Mouse (Mus musculus) cerebellum, adult 9-11 months (tissue): Measurements from ENCODE around the gene Grm3.
A peak's percentile ranks its signal among the peaks of the same experiment; 100 is the strongest.

Experiments
- DNase-seq: peaks from one replicate; pipeline ENCODE4 v3.0.0; 2022

Grm3 gene

GRCm38 (mm10) chr5:9724956-9725600, at the start of gene Grm3:
Gene Grm3, minus strand, starts transcription at chr5:9725170.
- DNase-seq, result peak; percentile 6

DNA sequence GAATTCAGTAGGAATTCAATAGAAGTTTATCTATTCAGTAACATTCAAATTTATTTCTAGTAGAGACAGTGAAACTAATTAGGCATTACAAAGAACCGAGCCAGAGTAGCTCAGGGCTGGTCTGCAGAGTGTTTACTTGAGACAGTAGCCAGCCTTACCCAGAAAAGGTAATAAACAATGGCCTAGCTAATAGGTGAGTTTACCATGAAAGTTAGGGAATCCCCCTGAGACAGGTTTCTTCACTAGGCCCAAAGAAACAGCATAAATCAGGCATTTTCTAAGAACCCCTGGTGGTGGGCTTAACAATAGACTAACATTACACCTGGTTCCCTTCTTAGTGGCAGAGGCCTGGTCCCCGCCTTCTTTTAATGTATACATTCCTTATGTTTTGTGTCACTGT, 30.8 kb upstream of the Grm3 start:
- DNase-seq, result no peak

DNA sequence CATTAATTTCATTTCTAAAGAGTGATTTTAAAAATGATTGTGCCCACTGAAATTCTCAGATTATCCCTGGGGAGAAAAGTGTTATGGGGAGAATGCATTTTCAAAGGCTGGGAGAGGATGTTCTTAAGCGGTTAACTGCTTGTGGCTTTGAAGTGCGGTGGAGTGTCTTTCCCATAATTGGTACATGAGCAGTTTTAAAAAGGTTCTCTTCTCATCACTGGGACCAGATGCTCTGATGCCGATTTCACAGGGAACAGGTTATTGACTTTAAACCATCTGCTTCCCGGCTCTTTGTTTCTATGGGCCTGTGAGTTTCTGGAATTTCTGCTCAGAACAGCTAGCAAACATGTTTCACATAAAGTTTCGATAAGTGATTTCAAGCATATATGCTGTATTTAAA, 23.2 kb upstream of the Grm3 start:
- no peak for DNase-seq

- DNase-seq, result no peak
These were observed 19.1 kb upstream of the Grm3 start for GRCm38 (mm10) chr5:9744120-9744519.

- peak; percentile 49 for DNase-seq
These were observed 765 bp upstream of the Grm3 start for GRCm38 (mm10) chr5:9725601-9726268.

- DNase-seq, result no peak
These were observed 549 bp downstream of the Grm3 start for GRCm38 (mm10) chr5:9724287-9724955.

DNA sequence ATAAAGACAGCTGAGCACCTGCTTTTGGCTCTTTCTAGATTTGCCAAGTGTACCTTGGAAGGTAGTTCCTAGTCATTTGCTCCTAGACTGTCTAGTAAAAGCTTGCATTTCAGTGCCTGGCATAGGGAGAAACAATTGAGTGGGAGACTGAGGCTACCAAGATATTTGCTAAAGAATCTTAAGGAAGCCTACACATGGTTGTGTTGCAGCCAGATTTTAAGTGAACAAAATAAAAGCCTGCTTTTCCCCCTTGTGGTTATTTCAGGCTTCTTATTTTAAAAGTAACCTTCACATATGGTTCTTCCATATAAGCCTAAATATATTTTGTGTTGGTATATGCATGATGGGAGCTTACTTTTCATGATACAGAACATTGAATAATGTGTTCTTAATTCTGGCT, 3.8 kb downstream of the Grm3 start:
- no peak for DNase-seq

GRCm38 (mm10) chr5:9716295-9716694, 8.7 kb downstream of the Grm3 start:
- DNase-seq, result peak; percentile 6

GRCm38 (mm10) chr5:9707096-9707495, 17.9 kb downstream of the Grm3 start:
- DNase-seq, result no peak

GRCm38 (mm10) chr5:9703385-9704009, 21.5 kb downstream of the Grm3 start:
- DNase-seq, result no peak

GRCm38 (mm10) chr5:9702656-9703384, 22.1 kb downstream of the Grm3 start:
- DNase-seq, result no peak

DNA sequence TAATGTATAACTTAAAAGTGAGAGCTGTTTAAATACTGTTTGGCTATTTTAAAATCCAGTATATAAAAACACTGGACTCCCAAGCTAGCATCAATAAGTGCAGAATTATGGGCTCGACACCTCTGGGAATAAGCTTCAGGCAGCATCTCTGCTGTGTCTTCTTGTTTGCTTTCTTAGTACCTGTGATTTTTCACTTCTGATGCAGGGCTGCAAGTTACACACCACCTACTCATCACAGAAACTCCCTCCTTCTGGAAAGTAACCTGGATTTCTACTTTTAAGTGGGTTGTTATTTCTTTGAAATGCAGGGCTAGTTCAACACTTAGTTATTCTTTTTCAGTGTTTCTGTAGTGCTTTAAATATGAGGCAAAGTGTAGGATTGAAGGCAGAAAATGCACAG, 32.6 kb downstream of the Grm3 start:
- DNase-seq, result no peak

DNA sequence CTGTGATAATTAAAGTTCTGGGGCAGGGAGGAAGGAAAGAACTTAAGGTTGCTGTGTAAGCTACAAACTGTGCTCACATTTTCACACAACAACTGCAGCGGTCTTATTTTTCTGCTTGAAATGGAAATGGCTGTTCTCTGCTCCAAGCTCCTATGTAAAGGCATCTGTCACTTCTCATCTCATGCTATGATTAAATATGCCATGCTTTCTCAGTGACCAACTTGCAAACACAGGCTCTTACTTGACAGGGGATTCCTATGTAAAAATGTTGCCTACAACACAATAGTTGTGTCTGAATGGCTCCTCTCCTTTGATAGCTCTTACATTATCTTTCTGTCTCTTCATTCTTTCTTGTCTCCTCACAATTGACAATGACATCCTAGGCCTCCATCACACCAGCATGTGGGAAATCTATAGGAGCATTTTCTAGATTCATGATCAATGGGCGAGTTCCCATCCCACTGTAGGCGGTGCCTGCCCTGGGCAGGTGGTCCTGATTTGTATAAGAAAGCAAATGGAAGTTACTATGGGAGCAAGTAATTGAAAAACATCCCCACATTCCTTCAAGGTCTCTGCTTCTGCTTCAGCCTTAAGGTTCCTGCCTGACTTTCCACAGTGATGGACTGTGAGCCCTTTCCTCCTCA, 34.2 kb downstream of the Grm3 start:
- no peak for DNase-seq

GRCm38 (mm10) chr5:9690192-9690591, 34.8 kb downstream of the Grm3 start:
- DNase-seq, result no peak

DNA sequence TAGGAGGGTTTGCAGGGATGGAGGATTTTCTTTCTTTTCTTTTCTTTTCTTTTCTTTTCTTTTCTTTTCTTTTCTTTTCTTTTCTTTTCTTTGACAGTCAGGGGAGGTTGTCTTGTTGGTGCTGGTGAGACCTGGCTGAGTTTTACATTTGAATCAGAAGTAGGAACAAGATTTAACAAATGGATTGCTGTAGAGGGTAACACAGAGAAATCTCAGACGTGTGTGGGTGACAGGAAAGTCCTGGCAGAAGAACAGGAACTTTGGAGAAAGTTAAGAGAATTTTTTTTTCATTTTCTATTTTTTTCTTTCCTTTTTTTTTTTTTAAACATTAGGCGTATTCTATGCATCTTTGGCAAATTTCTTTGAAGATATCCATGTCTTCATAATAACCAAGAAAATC, 41.8 kb downstream of the Grm3 start:
- no peak for DNase-seq

GRCm38 (mm10) chr5:9669002-9669401, 56.0 kb downstream of the Grm3 start:
- DNase-seq, result no peak

- no peak for DNase-seq
These were observed 61.6 kb downstream of the Grm3 start for GRCm38 (mm10) chr5:9663416-9663815.

- DNase-seq, result no peak
These were observed 62.9 kb downstream of the Grm3 start for GRCm38 (mm10) chr5:9661870-9662589.

DNA sequence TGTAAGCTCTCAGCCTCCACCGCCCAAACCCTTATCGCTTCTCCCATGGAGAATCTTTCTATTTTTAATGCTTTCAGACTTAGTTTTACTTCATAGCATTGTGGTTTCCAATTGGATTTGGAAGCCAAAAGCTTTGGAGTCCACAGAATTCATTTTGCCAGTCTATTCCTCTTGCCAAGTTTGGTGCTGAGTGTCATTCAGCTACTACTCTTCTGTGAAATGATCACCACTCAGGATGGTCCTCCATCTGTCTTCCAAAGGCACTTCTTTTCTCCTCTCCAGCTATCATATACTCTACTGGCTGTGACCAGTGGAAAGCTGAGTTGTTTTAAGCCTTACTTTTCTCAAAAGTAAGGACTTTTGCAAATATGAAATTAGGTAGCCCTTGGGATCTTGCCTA, 86.4 kb downstream of the Grm3 start:
- DNase-seq, result no peak

- DNase-seq, result peak; percentile 44
These were observed 97.8 kb downstream of the Grm3 start for GRCm38 (mm10) chr5:9627220-9627619.

GRCm38 (mm10) chr5:9624396-9624795, 100.6 kb downstream of the Grm3 start:
- no peak for DNase-seq

GRCm38 (mm10) chr5:9623095-9623459, 101.9 kb downstream of the Grm3 start:
- DNase-seq, result peak; percentile 17
